Mouse (Mus musculus) Patski (cell line): ENCODE measurements around the gene Trmt61a. TPM values are rescaled to one million over a fixed set of nuclear protein-coding genes. Genes with fewer than 3 reads are reported as not detected.

Experiments
- ATAC-seq: fragments of 100-300 bp; one replicate; pipeline ENCODE4 v1.8.0; 2021
- CTCF ChIA-PET: fragments of 350-600 bp; sonication (Branson Sonifier 250); formaldehyde crosslinking; loops from one replicate; lab custom pipeline; 2022; ENCODE audit warnings: inconsistent platforms; lab: Charles Lee
- POLR2A ChIA-PET: fragments of 350-600 bp; sonication (Branson Sonifier 250); formaldehyde crosslinking; loops from one replicate; lab custom pipeline; 2022; ENCODE audit warnings: antibody characterized with exemption, inconsistent platforms; lab: Charles Lee
- DNase-seq: peaks from one replicate; pipeline ENCODE4 v3.0.0-alpha.2; 2011; ENCODE audit warnings: low read depth, low spot score
- H3K27me3 ChIP-seq: fragments of 371-371 bp; one replicate; pipeline ENCODE4 v1.5.1; 2021
- CTCF ChIP-seq: fragments of 100-300 bp; IDR thresholded peaks from one replicate; pipeline ENCODE4 v1.5.1; 2021
- in situ Hi-C: fragments of 300-500 bp; cut with MboI; formaldehyde crosslinking; loops from 3 replicates; pipeline ENCODE4 v1.11.1; 2018; ENCODE audit warnings: low pct_unique_long_range_greater_than_20kb, mixed read lengths
- polyA plus RNA-seq: library from polyadenylated mRNA; unstranded; gene quantifications from one replicate; pipeline ENCODE4 v1.2.3, GENCODE M21; 2021

Gene Trmt61a
- polyA plus RNA-seq, 1 experiment from 2014 or later, result 12.9 TPM

DNA sequence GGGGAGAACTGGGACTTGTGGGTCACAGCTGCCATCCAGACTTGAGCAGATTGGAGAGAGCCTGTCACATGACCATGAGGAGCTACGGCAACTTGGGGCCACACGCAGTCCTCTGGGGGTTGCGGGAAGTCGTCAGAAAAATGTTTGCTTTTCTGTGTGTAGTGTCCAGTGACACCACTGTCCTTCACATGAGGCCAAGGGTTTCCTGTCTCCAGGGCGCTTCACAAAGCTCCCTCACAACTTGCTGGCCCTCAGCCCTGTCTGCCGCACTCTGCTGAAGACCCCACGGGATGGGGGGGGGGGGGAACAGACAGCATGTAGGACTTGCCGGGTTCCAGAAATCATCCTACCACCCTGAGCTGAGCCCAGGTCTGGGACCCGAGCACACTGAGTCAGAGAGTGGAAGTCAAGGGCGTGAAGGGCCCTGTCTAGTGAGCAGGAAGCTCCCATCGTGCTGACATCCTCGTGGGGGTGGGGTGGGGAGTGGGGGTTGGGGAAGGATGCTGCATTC lies 16.4 kb downstream of the Trmt61a start:
- TF ChIP-seq CTCF, result no peak
- in situ Hi-C loops, result no loop called here
- CTCF ChIA-PET, result interaction anchor here (1.0 to 3.3 kb wide), 4 partner anchors 10 to 41 kb away, joined by 3 to 17 read pairs (median 7); no protein-coding TSS in a partner anchor
- ATAC-seq (no peak), DNase-seq (no peak)
- no peaks in the 10 kb centered on the region for H3K27me3 ChIP-seq
- POLR2A ChIA-PET, result no interaction called here

GRCm38 (mm10) chr12:111694880-111695804 lies 17.2 kb downstream of the Trmt61a start:
- in situ Hi-C loops, result loop anchor here (5.0 kb wide), 1 partner anchor 43 kb away; no protein-coding TSS in a partner anchor
- DNase-seq (no peak), ATAC-seq (no peak)
- no peak for TF ChIP-seq CTCF
- POLR2A ChIA-PET, result interaction anchor here (0.9 to 2.0 kb wide), 3 partner anchors 17 to 27 kb away, joined by 3 to 10 read pairs (median 6); partner anchors contain the start of gene Trmt61a
- CTCF ChIA-PET, result interaction anchor here (1.0 to 4.5 kb wide), 9 partner anchors 9 to 42 kb away, joined by 3 to 49 read pairs (median 6); no protein-coding TSS in a partner anchor
- H3K27me3 ChIP-seq, result no peaks in the 10 kb centered on the region

GRCm38 (mm10) chr12:111696239-111696638 lies 18.3 kb downstream of the Trmt61a start:
- CTCF ChIA-PET, result interaction anchor here (0.6 to 4.5 kb wide), 10 partner anchors 9 to 43 kb away, joined by 3 to 49 read pairs (median 6); no protein-coding TSS in a partner anchor
- H3K27me3 ChIP-seq, result no peaks in the 10 kb centered on the region
- POLR2A ChIA-PET, result interaction anchor here (0.8 to 2.0 kb wide), 5 partner anchors 18 to 38 kb away, joined by 3 to 10 read pairs (median 4); partner anchors contain the start of gene Trmt61a
- DNase-seq (no peak), ATAC-seq (peak; percentile 8)
- no peak for TF ChIP-seq CTCF
- in situ Hi-C loops, result loop anchor here (5.0 kb wide), 1 partner anchor 44 kb away; no protein-coding TSS in a partner anchor

- DNase-seq (no peak), ATAC-seq (no peak)
- in situ Hi-C loops, result loop anchor here (5.0 kb wide), 1 partner anchor 45 kb away; no protein-coding TSS in a partner anchor
- ChIA-PET POLR2A (interaction anchor here (0.9 kb wide), 1 partner anchor 10 kb away, joined by 3 read pairs; no protein-coding TSS in a partner anchor), CTCF (interaction anchor here (4.5 kb wide), 1 partner anchor 30 kb away, joined by 49 read pairs; no protein-coding TSS in a partner anchor)
- no peak for TF ChIP-seq CTCF
- no peaks in the 10 kb centered on the region for H3K27me3 ChIP-seq
Observed at GRCm38 (mm10) chr12:111697708-111698107, 19.8 kb downstream of the Trmt61a start.

DNA sequence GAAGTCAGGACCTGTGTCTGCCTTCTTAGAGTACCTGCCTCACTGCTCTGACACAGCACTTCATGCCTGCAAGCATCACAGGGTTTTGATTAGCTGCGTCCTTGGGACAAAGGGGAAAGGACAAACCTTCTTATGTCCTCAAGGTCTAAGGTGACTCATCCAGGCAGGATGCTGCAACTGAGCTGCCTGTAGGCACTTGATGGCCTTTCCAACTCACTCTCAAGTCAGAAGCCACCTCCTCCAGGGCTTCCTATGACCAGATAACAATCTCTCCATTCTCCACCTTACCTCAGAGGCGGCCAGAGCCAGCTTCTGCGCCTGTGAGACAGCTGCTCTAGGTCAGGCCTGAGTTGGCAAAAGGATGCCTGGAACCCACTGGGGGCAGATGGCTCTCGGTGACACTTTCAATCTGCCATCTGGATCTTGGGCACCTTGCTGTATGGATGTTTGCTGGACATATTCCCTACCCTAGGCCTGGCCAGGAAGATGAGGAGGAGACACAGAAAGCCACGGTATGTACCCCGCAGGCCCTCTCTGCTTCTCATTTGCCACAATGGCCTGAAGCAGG lies 20.5 kb downstream of the Trmt61a start:
- TF ChIP-seq CTCF, result no peak
- ChIA-PET POLR2A (no interaction called here), CTCF (interaction anchor here (4.5 kb wide), 1 partner anchor 31 kb away, joined by 49 read pairs; no protein-coding TSS in a partner anchor)
- H3K27me3 ChIP-seq, result no peaks in the 10 kb centered on the region
- in situ Hi-C loops, result loop anchor here (5.0 kb wide), 1 partner anchor 46 kb away; no protein-coding TSS in a partner anchor
- ATAC-seq (no peak), DNase-seq (no peak)

GRCm38 (mm10) chr12:111699542-111699941 lies 21.6 kb downstream of the Trmt61a start:
- ATAC-seq, result no peak
- no peaks in the 10 kb centered on the region for H3K27me3 ChIP-seq
- CTCF ChIA-PET, result no interaction called here
- in situ Hi-C loops, result loop anchor here (5.0 kb wide), 1 partner anchor 47 kb away; no protein-coding TSS in a partner anchor
- no peak for TF ChIP-seq CTCF
- POLR2A ChIA-PET, result no interaction called here
- no peak for DNase-seq

DNA sequence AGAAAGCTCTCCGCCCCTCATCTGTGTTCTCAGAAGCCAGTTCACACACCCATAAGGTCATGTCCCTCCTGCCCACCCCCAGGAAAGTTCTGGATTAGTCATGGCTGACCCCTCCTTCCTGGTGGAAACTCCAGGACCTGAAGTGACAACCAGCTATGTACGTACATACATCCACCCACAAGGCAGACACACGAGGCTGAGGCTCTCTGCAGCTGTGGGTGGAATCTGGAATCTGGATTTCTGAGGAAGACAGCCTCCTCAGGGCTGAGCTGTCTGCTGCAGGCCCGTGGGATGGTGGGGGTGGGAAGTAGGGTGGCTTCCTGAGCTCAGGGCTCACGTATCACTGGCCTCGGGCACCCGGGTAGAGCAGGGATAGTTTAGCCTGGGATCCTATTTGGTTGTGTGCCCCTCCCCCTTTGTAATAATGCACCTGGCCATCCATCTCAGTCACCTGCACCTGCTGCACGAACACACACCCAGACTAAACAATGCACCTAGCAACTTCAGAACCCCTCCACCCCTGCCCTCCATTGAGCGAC lies 23.1 kb downstream of the Trmt61a start:
- TF ChIP-seq CTCF, result no peak
- CTCF ChIA-PET, result interaction anchor here (1.3 kb wide), 1 partner anchor 27 kb away, joined by 4 read pairs; no protein-coding TSS in a partner anchor
- H3K27me3 ChIP-seq, result no peaks in the 10 kb centered on the region
- no peak for ATAC-seq
- in situ Hi-C loops, result no loop called here
- POLR2A ChIA-PET, result no interaction called here
- DNase-seq, result no peak

DNA sequence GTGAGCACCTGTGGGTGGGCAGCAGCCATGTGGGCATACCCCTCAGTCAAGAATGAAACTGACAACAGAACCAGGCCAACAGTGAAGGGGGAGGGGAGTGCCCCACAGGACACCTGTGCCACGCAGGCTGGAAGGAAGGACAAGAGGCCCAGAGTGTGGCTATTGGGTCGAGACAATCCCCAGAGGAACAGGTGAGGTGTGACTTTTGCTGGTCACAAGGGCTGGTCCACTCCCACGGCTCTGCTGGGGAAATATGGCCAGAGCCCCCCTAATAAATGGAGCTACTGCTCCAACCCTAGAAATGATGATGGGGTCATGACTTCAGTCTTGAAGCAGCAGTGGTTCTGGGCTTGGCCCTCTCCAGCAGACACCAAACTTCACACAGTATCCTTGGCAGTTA lies 25.4 kb downstream of the Trmt61a start:
- CTCF ChIA-PET, result no interaction called here
- DNase-seq, result no peak
- TF ChIP-seq CTCF, result no peak
- in situ Hi-C loops, result no loop called here
- POLR2A ChIA-PET, result no interaction called here
- ATAC-seq, result no peak
- no peaks in the 10 kb centered on the region for H3K27me3 ChIP-seq

DNA sequence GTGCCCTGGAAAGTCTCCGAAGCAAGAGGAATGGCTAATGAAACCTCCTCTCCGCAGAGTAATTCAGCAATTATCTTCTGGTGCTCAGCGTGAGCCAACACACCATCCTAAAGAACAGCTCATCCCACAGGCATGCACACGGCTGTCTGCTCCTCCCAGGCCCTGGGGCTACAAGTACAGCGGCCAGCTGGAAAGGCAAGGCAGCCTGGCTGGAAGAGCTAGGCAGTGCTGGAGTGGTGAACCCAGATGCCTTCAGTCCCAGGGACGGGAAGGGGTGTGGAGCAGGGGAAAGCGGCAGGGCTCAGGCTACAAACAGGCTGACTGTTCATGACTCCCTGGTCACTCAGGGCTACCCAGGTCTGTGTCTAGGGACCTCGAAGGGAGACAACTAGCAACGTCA lies 26.7 kb downstream of the Trmt61a start:
- H3K27me3 ChIP-seq, result no peaks in the 10 kb centered on the region
- peak; percentile 90 for ATAC-seq
- ChIA-PET CTCF (interaction anchor here (1.4 to 1.9 kb wide), 2 partner anchors 9 to 36 kb away, joined by 6 to 11 read pairs; no protein-coding TSS in a partner anchor), POLR2A (interaction anchor here (1.3 kb wide), 1 partner anchor 15 kb away, joined by 3 read pairs; no protein-coding TSS in a partner anchor)
- no peak for TF ChIP-seq CTCF
- peak; percentile 85 for DNase-seq
- in situ Hi-C loops, result no loop called here
